Mouse (Mus musculus) brain, embryonic 14.5 days (tissue): ENCODE results near the gene Commd9. TPM values are rescaled to one million over a fixed set of nuclear protein-coding genes. Genes with fewer than 3 reads are reported as not detected.
A peak's percentile ranks its signal among the peaks of the same experiment; 100 is the strongest.

Experiments
- DNase-seq: peaks from one replicate; pipeline ENCODE4 v3.0.0-alpha.2; 2011; ENCODE audit warnings: low read depth
- CTCF ChIP-seq: fragments of 200-500 bp; IDR thresholded peaks from 2 replicates; pipeline ENCODE4 v1.5.1; 2012; ENCODE audit warnings: inconsistent platforms, mild to moderate bottlenecking, moderate library complexity, borderline replicate concordance; ENCODE audit not compliant: insufficient read depth, insufficient read length; ENCODE audit errors: extremely low read depth
- POLR2A ChIP-seq: fragments of 200-500 bp; IDR thresholded peaks from 2 replicates; pipeline ENCODE4 v1.6.1; 2012; ENCODE audit warnings: mild to moderate bottlenecking, inconsistent platforms, borderline replicate concordance; ENCODE audit not compliant: poor library complexity, insufficient read depth, insufficient read length, severe bottlenecking; ENCODE audit errors: extremely low read depth
- polyA plus RNA-seq: library from polyadenylated mRNA; depleted of rRNA; stranded (reverse); fragments of >200 nt; gene quantifications from 2 replicates; pipeline ENCODE4 v1.2.3, GENCODE M21; 2012

Commd9 gene
- polyA plus RNA-seq, 1 experiment = 137 TPM

DNA sequence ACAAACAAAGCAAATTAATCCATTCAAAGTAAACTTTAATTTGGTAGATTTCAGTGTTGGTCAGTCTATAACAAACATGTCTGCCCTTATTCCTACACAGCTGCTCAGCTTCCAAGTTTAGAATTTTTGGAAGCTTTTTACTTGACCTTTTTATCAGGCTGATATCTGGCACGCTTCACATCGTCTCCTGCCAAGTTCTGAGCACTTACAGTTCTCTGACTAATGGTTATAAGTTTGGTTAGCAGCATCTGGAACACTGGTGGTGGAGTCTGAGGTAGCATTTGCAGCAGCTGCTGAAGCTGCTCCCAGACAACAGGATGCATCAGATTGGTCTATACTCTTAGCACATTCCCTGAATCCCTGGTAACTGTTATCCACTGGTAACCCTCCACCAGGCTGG lies 1.8 kb upstream of the Commd9 start:
- no peak for DNase-seq
- TF ChIP-seq POLR2A (no peak), CTCF (no peak)

DNA sequence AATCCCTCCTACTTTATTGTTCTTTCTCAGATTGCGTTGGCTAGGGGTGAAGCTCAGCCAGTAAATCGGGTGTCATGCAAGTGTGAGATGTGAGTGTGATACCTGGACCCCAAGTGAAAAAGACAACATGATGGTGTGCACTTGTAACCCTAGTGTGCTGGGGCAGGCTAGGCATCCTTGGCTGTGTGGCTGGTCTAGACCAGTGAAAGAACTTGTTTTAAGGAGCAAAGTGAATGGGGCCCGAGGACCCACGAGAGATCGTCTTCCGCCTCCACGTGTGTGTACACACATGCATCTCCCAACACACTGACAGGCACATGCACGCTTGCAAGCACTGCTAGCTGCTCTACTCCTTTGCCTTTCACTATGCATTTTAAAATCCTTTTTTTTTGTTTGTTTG lies 2.8 kb downstream of the Commd9 start:
- TF ChIP-seq CTCF = no peak
- no peak for TF ChIP-seq POLR2A

DNA sequence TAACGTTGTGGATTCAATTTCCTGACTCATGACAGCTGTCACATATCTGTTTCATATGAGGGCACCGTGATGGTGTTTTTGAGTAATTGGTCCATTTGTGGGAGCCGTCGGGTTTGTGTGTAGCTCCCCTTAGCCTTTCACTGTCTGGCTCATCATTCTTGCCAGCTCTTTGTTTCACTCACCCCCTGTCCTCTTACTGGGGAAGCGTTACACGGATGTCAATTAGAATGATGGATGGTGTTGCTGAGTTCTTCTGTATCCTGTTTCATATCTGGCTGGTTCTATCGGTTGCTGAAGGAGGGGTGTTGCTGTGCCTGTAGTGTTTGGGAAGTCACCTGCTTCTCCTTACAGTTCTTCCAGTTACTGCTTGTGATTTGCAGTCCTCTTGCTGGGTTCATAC lies 5.1 kb downstream of the Commd9 start:
- DNase-seq = peak; percentile 31
- no peak for TF ChIP-seq CTCF

More for the DNA sequence above, 2.8 kb downstream of the Commd9 start:
- DNase-seq = no peak

DNA sequence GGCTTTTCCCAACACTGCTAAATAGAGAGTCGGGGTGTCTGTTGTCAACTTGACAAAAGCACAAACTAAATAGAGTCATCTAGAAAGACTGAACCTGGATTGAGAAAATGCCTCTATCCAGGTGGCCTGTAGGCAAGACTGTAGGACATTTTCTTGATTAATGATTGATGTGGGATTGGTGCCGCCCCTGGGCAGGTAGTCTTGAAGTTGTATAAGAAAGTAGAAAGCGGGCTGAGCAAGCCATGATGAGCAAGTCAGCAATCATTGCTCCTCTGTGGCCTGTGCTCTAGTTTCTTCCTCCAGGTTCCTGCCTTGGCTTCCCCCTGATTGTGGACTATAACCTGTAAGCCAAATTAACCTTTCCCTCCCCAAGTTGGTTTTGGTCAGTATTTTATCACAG lies 8.1 kb downstream of the Commd9 start:
- TF ChIP-seq POLR2A (no peak), CTCF (no peak)
- DNase-seq = no peak

DNA sequence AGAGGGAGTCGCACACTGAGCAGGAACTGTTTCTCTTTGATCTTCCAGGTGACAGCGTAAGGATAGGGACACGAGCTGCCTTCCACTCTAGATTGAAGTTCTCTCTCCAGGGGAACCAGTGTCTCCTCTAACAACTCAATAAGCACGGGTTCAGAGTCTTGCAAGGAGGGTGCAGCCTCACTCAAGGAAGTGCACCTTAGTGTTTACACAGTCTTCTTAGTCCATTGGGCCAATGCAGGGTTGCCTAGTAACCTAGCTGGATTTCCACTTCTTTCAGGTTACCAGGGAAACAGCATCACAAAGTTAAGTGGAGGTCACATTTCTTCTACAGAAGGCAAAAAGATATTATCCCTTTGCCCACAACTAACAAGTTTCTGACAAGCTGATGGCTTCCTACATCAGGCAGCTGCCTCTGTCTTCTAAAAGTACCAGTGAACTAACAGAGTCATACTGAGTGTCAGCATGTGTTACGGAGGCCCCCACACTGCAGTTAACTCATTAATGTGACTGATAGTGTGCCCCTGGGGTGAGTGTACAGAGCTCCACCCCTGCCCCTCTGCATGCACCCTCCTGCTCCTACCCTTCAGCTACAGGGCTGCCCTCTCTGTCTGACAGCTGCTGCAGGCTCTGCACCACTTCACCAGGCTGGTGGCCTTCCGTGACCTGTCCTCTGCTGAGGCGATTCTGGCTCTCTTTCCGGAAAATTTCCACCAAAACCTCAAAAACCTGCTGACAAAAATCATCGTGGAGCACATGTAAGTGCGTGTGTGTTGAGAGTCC lies 10.6 kb downstream of the Commd9 start:
- DNase-seq = no peak
- TF ChIP-seq CTCF (no peak), POLR2A (no peak)

DNA sequence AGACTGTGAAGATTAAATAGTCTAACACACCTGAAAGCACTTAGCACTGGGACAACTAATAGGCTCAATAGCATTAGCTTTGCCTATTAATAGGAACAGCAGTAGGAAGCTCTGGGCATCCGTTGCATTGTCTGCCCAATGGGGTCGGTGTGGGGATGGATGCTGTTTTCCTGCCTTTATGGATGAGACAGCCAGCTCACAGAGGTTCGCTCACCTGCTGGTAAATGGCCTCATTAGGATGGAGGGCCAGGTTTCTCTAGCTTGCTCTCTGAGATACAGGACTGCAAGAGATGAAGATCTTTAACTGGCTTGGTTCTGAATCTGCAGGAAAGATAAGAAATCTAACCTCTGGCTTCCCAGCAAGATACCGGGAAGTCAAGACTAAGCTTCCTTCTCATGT lies 16.1 kb downstream of the Commd9 start:
- TF ChIP-seq POLR2A = no peak
- DNase-seq = peak; percentile 59

DNA sequence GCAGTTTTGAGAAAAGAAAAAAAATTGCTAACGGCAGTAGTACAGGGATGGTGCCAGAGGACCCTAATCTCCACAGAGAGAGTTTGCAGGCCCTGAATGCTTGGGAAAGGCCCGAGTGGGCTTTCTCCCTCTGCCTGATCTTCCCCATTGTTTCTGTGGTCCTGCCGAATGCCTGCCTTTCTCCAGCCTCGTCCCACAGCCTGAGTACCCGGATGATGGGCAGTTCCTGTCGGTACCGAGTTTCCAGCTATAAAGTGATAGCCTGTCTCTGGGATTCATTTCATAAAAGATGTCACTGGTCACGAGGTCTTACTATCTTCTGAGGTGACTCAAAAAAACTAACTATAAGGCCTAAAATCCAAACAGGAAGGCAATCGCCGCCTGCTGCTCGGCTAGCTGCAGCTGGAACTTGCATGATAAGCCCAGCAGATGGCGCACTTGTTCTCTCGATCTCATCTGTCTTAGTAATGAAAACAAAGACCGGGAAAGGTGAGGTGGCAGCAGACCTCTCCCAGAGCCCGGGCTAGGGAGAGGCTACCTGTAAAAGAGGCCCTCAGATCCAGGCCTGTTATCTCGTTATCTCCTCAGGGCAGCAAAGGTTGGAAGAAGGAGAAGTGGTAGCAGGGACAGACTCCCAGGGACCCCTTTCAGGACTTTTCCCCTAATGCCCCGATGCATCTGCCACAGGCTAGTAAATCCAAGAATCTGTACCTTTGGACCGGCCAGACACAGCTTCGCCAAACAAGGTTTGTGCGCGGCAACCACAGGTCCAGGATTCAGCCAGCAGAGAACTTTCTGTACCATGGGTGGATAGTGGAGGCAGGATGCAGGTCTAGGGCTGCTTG lies 19.7 kb downstream of the Commd9 start:
- peak; percentile 95 for DNase-seq
- TF ChIP-seq POLR2A (no peak), CTCF (peak; percentile 90)

DNA sequence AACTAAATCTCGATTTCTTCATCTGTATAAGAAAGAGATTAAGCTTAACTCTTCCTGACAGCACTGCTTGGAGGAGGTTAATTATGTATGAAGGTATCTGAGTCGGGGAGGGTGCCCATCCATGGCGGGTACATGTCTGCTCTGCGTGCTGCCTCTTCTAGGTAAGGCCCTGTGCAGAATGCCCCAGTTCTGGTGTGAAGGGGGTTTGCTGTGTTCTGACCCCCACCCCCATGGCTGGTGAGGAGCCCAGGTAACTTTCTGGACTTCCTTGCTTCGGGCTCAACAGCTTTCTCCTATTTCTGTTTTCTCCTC lies 20.3 kb downstream of the Commd9 start:
- TF ChIP-seq CTCF = no peak
- no peak for DNase-seq

DNA sequence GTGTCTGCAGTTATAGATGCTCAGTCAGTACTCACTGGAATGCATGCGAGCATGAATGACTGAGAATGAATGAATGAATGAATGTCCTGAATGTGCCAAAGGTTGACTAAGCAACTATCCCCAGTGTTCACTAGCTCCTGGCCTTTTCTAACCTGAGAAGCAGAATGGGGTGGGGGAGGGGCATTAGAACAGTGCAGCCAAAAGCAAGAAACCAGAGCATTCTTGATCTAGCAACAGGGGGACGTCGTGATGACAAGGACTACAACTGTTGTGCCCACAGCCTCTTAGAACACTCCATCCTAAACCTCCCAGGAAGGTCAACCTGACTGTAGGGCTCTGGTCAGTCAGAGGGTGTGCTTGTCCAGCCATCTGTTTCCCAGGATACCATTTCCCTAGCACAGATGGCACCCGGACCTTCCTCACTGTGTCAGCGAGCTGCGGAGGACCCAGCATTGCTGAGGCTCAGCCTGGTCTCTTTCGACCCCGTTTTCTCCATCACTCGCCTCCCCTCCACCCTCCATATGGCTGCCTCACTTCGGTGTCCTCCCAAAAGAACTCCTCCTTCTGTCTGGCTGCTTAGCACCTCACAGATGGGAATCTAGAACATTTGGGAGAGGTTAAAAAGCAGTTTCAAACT lies 21.5 kb downstream of the Commd9 start:
- DNase-seq = peak; percentile 42
- no peak for TF ChIP-seq POLR2A
- no peak for TF ChIP-seq CTCF

DNA sequence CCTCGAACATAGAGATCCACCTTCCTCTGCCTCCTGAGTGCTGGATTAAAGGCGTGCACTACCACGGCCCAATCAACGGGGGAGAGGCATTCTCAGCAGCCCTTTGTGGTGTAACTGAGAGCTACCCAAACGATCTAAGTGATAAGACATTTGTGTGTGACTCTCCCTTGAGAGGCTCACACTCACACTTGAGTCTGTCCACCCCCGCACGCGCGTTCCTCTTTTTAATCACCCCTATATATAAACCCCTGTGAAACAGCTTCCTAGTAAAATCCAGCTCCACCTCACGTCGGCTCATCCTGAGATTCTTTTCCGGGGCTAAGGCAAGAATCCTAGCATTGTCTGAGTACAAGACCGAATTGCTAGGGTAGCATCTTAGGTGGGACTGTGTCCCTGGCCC lies 22.7 kb downstream of the Commd9 start:
- no peak for DNase-seq
- TF ChIP-seq CTCF (no peak), POLR2A (no peak)

DNA sequence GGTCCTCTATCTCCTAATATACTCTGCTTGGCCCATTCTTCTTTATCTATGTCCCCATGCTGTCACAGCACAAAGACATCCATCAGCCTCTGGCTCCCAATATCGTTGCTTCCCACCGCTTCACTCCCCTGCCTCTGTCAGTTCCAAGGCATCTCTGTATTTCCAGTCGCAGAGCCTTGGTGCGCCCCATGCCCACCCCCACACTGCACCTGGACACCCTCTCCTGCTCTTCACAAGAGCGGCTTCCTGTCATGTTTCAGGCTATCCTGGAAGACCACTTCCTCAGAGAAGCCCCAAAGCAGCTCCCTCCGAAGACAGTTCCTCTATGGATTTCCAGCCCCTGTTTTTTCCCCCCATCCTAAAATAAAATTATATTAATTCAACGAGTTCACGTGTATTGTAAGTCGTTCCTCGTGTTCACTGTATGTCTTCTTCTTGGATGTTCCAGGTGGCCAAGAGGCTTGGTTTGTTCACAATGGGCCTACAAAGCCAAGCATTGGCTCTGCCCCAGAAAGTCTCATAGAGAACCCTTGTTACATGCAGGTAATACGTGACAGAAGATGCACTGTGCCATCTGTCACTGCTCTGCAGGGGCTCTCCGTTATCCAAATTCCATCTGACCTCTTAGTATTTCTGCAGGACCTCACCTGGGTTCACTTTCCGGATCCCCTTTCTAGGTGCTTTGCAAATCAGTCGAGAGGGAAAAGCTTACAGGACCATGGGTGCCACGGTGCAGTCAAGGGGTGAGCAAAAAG lies 23.5 kb downstream of the Commd9 start:
- DNase-seq = no peak
- TF ChIP-seq CTCF = no peak
- TF ChIP-seq POLR2A = no peak

DNA sequence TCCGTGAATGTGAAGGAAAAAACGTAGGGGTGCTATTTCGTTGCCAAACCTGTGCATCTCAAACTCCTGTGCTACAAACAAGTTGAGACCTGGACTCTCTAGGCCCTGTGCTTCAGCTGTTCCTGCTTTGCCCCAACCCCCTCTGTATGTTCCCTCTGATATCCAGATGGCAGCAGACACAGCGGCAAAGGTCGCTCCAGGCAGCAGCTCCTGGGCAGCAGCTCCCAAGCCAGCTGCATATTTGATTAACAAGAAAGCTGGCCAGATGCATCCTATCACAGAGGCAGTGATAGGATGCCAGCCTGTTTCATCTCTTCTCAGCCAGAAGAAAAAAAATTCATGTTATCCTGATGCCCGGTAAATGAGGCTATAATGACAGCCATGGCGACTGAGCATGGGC lies 32.5 kb downstream of the Commd9 start:
- peak; percentile 51 for DNase-seq
- no peak for TF ChIP-seq CTCF

DNA sequence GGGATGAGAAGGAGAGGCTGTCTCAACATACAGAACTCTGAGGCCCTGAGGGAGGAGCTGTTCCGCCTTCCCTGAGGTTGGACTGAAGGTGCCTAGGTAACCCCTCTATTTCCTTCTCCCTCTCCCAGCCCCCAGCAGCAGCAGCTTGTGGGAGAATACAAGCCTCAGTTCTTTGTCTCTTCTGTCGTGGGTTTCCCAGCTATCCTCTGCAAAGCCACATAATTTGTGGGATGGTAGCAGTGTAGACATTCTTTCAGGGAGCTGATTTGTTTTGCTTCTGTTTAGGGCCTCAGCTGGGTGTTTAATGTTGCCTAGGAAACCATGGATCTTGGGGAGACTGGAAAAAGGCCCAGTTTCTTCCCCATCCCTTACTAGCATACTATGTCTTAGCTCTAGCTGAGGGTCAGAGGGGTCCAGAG lies 34.1 kb downstream of the Commd9 start:
- no peak for TF ChIP-seq POLR2A
- no peak for TF ChIP-seq CTCF
- peak; percentile 63 for DNase-seq

DNA sequence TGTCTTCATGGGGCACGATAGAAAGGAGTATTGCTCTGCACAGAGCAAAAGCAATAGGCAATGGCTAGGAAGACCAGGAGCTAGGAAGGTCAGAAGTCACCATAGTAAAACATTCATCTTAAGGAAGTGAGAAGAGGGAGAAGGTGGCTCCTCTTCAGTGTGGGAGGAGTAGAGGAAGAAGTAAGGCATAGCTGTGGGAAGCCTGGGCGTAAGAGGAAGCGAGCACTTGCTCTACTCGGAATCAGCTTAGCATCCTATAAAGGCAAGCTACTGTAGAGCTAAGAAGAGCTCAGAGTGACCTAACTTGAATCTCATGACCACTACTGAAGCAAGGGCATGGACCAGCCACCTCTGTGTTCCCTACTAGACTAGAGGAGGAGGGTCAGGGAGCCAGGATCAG lies 36.3 kb downstream of the Commd9 start:
- DNase-seq = no peak
- no peak for TF ChIP-seq POLR2A
- no peak for TF ChIP-seq CTCF

DNA sequence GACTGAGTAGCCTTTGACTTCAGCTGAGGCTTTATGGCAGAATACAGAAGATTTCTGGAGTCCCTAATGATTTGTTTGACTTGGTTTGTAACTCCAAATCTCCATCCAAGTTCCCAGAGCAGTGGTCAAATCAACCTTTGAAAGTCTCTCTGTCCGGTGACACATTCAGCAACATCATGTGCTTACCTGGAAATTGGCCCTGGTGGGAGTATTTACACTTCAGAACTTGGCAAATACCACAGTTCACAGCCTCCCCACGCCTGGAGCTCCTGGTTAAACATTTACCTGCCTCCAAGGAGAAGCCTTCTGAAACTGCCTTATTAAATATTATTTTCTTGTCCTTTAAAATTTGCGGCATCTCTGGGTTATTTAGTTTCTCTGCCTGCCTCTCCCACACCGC lies 37.1 kb downstream of the Commd9 start:
- DNase-seq = no peak

More for the DNA sequence above, 37.1 kb downstream of the Commd9 start:
- TF ChIP-seq POLR2A = no peak
- TF ChIP-seq CTCF = no peak
